In genomic region chr5:139738592-139739315, GRCm38 (mm10) we compare ENCODE assay signal across 1 mouse cellular context.
TF ChIP-seq lines count a peak whose summit lies in the region.

No protein-coding gene starts in this region.

TF ChIP-seq in MEL, 35 proteins besides CTCF, POLR2A, EP300 and RAD21 (continued from another document):
- no peak for TF ChIP-seq JUND (IDR thresholded peaks at IDR 0.05; ENCODE audit: low read depth, low read length)
- TF ChIP-seq ZC3H11A (IDR thresholded peaks at IDR 0.05; ENCODE audit: low read depth, low read length), result no peak; the same call in 1 of the 2 replicates
- TF ChIP-seq CHD2 (IDR thresholded peaks at IDR 0.05; ENCODE audit: low read length), result no peak; the same call in 1 of the 2 replicates
- no peak for TF ChIP-seq MYB (IDR thresholded peaks at IDR 0.05; ENCODE audit: low read depth, low read length)
- TF ChIP-seq MXI1 (IDR thresholded peaks at IDR 0.05; ENCODE audit: low read depth, low read length), result peak; percentile 84
- TF ChIP-seq MYC (IDR thresholded peaks at IDR 0.05; ENCODE audit: low read depth, low read length), result peak; percentile 79; the same call in 1 of the 2 replicates
- 0 out of 2 replicates have a peak, but pooled peaks have one; percentile 32 for TF ChIP-seq MEF2A (IDR thresholded peaks at IDR 0.05; ENCODE audit: extremely low read depth, insufficient replicate concordance, low read depth, low read length, poor library complexity, severe bottlenecking)
- TF ChIP-seq ELF1 (IDR thresholded peaks at IDR 0.05; ENCODE audit: low read depth, low read length), result no peak; the same call in 1 of the 2 replicates
- TF ChIP-seq USF1 (IDR thresholded peaks at IDR 0.05; ENCODE audit: low read depth, low read length), result peak; percentile 60
- no peak for TF ChIP-seq ZKSCAN1 (IDR thresholded peaks at IDR 0.05; ENCODE audit: low read depth, low read length)
- TF ChIP-seq RCOR1 (IDR thresholded peaks at IDR 0.05; ENCODE audit: low read depth, low read length), result peak; percentile 71; the same call in 1 of the 2 replicates
- no peak for TF ChIP-seq NELFE (IDR thresholded peaks at IDR 0.05; ENCODE audit: low read depth, low read length)
- no peak; the same call in 1 of the 2 replicates for TF ChIP-seq MAFK (IDR thresholded peaks at IDR 0.05; ENCODE audit: borderline replicate concordance, low read depth, low read length)
- TF ChIP-seq TCF12 (IDR thresholded peaks at IDR 0.05; ENCODE audit: low read depth, low read length), result peak; percentile 99
- TF ChIP-seq NRF1 (IDR thresholded peaks at IDR 0.05; ENCODE audit: insufficient read depth, low read depth, low read length, poor library complexity, severe bottlenecking), result no peak
- TF ChIP-seq USF2 (IDR thresholded peaks at IDR 0.05; ENCODE audit: borderline replicate concordance in 1 of 2, insufficient read depth in 1 of 2, low read depth in 1 of 2, low read length in 2 of 2), result no peak
- TF ChIP-seq POLR2AphosphoS2 (IDR thresholded peaks at IDR 0.05; ENCODE audit: low read length), result no peak
- peak; percentile 45 for TF ChIP-seq SMC3 (IDR thresholded peaks at IDR 0.05; ENCODE audit: low read depth, low read length)
- no peak for TF ChIP-seq POLR2AphosphoS5 (IDR thresholded peaks at IDR 0.05; ENCODE audit: borderline replicate concordance, low read depth, low read length)
- no peak for TF ChIP-seq HCFC1 (IDR thresholded peaks at IDR 0.05; ENCODE audit: low read depth, low read length)
- TF ChIP-seq E2F4 (IDR thresholded peaks at IDR 0.05; ENCODE audit: borderline replicate concordance, low read depth, low read length), result no peak
- TF ChIP-seq ZMIZ1 (IDR thresholded peaks at IDR 0.05; ENCODE audit: low read depth, low read length), result peak; percentile 50
- TF ChIP-seq SIN3A (IDR thresholded peaks at IDR 0.05; ENCODE audit: low read length), result peak; percentile 81
- peak; percentile 57; the same call in 1 of the 2 replicates for TF ChIP-seq MAX (IDR thresholded peaks at IDR 0.05; ENCODE audit: low read length)
- peak; percentile 12; the same call in 1 of the 2 replicates for TF ChIP-seq BHLHE40 (IDR thresholded peaks at IDR 0.05; ENCODE audit: borderline replicate concordance, low read depth, low read length)
- peak; percentile 99 for TF ChIP-seq ETS1 (IDR thresholded peaks at IDR 0.05; ENCODE audit: low read depth, low read length)
- no peak for TF ChIP-seq UBTF (IDR thresholded peaks at IDR 0.05; ENCODE audit: borderline replicate concordance, insufficient read depth, low read depth, low read length)
- peak; percentile 97 for TF ChIP-seq GATA1 (IDR thresholded peaks at IDR 0.05; ENCODE audit: low read depth, low read length)
- TF ChIP-seq TAL1 (IDR thresholded peaks at IDR 0.05; ENCODE audit: low read length), result peak; percentile 100
- no peak for TF ChIP-seq ZNF384 (IDR thresholded peaks at IDR 0.05; ENCODE audit: low read depth, low read length)
- no peak for TF ChIP-seq CHD1 (IDR thresholded peaks at IDR 0.05; ENCODE audit: low read depth, low read length)
